Mouse (Mus musculus): ENCODE results near the gene Grin2d.
A peak's percentile ranks its signal among the peaks of the same experiment; 100 is the strongest.

The Grin2d gene

DNA sequence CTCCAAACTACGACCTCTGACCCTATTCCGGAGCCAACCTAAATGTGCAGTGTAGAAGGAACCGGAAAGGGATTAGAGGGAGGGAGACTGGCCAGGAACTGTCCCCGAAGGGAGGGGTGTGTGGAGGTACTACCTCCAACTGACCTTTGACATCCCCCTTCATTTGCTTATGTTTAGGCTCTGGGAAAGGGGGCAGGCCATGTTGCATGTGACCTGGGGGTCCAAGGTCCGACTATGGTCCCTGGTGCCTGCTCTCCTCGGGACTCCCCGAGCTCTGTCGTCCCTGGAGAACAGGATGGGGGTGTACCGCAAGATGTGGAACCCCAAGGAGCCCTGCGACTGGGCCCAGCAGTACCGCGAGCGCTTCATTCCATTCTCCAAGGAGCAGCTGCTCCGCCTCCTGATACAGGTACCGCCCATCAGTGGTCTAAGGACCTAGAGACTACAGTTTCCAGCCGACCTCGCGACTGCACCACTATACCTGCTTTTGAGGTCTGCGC lies 19.1 kb upstream of the Grin2d start:
- peak in 1 of 2 experiments; percentile 55 for DNase-seq

DNA sequence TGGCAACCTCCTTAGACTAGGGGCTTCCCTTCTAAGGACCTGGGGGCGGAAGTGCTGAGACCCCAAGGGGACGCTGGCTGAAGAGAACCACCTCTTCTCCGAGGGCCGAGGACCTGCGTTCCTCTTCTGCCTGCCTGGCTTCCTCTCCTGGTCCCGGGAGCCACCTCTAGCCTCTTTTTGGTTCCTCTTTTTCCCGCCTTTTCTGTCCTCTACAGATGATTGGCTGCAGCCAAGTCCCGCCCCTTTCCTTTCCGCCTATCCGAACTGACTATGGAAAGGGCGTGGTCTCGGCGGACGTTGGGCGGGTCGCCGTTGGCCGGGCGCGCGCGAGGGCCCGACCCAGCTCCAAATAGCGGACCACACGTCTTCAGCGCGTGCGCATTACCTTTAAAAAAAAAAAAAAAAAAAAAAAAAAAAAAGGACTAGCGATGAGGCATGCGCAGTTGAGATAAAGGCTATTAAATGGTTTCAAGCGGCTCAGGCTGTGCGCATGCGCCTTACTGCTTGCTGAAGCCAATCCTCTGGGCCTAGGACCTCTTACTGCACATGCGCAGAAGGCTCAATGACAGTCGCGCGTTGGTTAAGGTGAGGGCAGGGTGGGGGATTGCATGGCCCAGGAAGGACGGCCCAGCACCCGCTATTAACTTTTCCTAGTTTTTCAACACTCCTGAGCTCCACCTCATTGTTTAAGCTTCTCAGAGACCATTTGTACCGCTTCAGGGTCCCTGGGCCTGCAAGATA lies 18.5 kb upstream of the Grin2d start, which contains the start of the genes Syngr4 and Tmem143:
Gene Syngr4 (minus strand): TSS at position 198 of the 741 bp plus-strand sequence.
Gene Tmem143 (plus strand): TSS at position 425 of the 741 bp plus-strand sequence.
- peak; percentile 96 for DNase-seq

DNA sequence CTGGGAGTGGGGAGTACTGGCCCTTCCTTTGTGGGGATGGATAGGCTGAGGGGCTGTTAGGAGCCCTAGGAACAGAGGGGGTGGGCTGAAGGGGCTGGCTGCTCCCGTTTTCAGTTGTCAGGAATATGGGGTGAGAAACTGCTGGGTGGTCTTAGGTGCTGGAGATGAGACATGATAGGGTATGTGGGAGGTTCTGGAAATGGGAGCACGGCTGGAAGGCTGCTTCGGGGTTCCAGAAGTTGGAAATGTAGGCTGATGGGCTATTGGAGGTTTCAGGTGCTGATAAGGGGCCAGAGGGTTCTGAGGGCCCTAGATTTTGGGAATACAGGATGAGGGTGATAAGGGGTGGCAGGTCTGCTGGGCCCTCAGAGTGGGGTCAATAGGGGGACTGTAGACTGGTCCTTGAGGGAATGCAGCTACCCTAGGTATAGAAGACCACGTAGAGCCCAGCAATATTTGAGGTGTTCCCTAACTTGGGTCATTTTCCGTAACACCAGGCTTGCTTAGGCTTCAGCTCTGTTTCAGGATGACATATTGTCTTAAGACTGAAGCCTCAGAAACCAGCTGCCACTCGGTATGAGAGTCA lies 17.8 kb upstream of the Grin2d start:
- no peak for DNase-seq

DNA sequence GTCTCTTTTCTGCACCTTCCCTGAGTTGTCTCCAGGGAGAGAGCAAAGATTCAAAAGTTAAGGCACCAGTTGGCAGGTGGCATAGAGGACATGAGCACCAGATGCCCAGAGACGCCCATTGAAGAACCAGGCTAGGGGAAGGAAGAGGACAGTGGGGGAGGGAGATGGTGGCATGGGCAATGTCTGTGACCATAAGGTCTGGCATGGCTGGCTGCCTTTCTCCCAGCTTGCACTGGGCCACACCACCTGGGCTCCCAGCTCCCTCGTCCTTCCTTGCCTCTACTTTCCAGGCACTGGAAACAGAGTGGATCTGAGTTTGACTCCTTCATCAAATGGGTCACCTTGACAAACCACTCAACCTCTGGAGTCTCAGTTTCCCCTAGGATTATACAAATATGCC lies 14.5 kb upstream of the Grin2d start:
- DNase-seq = no peak

DNA sequence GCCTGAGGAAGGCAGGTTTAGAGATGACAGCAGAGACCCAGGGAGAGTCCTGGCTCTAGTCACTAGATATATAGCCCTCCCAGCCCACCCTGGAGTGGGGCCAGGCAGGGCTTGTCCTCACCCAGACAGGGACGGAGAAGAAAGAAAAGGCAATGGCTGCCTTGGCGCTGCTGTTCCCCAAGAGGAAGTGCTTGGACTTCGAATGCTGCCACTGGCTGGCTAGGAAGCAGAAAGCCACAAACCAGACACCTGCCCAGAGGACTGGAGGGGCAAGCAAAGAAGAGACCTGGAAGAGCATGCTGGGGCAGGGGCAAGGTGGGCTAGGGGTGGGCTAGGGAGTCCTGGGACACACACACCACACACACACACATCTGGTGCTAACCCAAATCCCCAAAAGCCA lies 9.1 kb upstream of the Grin2d start:
- DNase-seq = no peak

DNA sequence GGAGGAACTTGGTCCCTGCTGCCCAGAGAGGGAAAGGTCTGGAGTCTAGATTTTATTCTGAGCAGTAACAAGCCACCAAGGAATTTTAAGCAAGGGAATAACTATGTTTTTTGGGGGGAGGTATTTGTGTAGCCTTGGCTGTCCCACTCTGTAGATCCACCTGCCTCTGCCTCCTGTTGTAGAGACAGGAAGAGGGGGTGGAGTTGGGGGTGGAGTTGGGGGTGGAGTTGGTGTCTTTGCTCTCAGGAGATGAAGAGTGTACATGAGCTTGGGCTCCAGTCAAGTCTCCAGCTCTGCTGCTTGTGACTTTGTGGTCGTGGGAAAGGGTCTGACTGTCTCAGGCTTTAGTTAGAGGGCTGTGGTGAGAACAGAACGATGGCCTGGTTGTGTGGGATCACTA lies 2.8 kb upstream of the Grin2d start:
- DNase-seq = no peak

DNA sequence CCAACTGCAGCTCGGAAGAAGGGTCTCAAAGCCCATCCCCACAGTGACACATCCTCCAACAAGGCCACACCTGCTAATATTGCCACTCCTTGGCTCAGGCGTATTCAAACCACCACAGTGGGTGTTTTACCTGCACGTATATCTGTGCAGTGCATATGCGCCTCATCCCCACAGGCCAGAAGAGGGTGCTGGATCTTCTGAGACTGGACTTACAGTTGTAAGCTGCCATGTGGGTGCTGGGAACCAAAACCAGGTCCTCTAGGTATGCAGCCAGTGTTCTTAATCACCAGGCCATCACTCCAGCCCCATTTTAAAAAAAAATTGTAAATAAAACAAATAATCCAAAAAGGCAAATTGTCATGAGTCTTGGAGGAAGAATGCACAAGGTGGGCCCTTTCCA lies 2.4 kb upstream of the Grin2d start:
- no peak for DNase-seq

DNA sequence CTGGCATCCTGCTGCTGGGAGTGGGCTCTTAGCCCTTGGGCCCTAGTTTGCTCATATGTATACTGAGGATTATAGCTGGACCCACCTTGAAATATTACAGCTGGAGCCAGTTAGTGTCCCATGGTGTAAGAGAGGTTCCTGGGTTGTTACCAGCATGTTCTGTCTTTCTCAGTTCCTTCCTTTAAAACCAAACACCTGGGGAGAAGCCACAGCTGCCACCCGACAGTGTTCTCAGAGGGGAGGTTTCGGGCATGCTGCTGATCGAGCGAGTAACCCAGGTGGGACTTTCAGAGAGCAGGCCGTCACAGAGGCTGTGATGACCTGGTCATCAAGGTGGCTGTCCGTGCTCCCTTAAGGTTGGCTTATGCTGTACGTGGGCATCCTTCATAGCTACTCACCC lies 1.3 kb downstream of the Grin2d start:
- no peak for DNase-seq

DNA sequence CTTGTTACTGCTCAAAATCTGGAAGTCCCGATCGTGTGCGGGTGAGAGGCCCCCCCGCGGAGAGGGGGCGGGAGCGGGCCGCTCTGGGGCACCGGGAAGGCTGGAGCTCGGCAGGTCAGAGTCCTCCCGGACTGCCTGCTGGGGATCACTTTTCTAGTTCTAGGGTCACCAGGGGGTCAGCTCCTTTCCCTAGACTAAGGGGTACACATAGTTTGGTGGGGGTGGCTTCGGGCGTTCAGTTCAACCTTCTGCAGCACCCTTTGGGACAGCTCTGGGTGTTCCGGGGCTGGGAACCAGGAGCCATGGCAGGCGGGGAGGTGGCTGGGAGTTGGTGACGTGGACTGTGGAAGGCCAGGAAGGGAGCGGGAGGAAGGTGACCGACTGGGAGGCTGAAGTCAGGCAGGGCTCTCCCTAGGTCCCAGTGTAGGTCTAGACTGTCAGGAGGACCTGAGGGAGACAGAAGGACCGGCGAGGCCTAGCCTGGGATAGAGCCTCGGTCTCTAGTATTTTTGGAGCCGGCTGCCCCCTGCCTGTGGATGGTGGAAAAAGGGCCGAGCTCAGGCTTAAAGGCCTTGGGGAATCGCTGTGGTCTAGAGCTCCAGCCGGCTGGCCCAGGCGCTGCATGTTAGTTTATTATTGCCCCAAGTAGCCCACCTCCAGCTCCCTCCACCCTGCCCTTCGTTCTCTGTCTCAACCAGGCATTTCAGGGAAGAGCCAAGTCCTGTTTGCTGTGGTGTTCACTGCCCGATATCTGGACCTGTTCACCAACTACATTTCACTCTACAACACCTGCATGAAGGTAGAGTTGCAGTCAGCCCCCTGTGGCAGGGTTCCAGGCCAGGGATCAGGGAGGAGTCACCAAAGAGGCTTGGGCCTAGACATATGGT lies 4.9 kb downstream of the Grin2d start:
- DNase-seq = peak; percentile 76

DNA sequence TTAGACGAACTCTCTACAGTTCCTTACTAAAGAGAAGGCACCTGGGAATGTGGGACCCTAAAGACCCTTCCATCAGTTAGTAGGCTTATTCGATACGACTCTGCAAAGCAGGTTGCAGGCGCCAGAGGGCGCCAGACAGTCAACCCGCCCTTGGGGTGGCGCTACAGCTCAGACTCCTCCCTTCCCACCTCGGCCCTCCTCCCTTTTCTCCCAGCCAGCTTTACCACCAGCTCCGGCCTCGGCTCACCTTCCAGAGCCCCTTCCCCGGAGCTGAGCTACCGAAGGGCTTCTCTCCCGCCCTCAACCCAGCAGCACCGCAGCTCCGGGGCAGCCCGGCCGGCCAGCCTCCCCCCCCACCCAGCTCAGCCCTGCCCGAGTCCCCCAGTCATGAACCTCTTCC lies 5.6 kb downstream of the Grin2d start, which contains the start of gene Kdelr1:
Gene Kdelr1 (plus strand): TSS at position 149 of the 400 bp plus-strand sequence.
- peak; percentile 92 to 93 for DNase-seq

DNA sequence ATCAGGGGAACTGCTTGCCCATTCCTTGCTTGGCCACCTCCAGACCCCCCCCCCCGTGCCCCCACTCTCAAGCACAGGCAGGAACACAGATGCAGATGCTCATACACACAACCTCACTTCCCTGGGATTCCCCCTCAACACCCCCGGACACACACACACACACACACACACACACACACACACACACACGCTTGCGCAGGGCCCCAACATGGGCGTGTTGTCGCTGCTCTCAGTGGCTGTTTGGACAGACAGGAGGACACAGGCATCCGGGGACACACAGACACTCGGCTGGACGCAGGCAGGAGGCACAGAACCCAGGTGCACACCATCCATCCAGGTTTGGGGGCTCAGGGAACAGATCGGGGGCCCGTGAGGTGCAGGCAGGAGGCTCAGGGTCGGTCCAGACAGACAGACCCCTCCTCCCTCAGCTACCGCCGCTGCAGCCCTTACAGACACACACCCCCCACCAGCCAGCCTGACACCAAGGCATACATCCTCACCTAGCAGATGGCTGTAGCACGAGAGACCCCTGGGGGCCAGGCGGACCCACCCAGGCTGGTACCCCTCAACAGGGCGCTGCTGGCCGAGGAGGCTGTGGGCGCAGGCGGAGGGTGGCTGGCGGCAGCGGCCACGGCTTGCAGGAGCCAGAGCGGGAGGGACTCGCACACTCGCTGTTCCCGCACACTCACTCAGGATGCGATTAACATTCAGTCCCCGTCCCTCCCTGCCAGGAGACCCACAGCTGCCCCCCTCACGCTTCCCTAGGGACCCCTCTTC lies 7.7 kb downstream of the Grin2d start:
- DNase-seq = peak; percentile 47 to 52

DNA sequence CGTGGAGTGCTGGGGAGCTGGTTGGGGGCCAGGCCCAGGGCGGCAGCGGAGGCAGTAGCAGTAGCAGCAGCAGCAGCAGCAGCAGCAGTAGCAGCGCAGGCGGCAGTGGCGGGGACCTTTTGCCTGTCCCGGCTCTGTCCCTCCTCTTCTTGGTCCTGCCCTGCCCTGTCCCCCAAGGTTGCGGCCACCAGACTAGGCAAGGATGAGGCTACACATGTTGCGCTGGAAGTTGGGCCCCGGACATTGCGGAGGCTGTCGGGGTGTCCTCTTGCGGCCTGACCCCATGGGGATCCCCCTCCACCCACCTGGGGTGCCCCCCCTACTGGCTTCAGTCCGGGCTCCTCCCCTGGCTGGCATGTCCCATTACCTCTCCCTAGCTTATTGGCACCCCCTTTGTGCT lies 8.4 kb downstream of the Grin2d start:
- peak; percentile 41 to 47 for DNase-seq

DNA sequence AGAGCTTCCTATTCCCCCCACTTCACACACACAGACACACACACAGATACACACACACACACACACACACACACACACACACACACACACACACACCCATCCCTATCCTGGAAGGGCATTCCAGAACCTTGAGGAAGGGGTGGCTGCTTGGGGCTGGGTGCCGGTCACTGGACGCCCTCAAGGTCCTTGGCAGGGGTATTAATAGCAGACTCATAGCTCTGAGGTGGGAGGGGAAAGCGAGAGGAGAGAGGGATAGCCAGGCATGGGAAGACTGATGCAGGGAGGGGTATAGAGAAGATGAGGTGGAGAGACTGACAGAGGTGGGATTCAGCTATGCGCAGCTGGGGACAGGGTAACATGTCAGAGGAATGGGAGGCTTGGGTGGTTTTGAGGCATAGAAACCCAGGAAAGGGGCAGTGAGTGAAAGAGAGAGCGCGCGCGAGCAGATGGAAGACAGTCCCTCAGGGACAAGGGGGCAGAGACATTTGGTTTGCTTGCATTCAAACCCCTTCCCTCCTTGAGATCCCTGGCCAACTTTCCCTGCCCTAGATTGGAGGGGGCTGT lies 9.0 kb downstream of the Grin2d start:
- no peak for DNase-seq

DNA sequence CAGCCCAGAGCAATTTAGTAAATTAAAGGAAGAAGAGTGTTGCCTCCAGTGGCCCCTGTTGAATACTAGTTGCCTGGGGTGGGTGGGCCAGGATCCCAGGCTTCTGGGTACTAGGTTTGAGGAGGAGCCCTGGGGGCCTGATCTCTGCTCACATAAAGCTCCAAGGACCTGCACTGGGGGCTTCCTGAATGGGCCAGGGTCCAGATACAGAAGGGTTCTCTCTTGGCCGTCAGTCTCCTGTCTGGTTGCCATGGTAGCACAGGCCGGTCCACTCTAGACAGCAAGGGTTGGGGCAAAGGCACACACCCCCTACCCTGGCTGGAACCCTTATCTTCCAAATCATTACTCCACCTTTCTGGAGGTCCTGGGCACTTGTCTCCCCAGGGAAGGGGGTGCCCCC lies 10.3 kb downstream of the Grin2d start:
- no peak for DNase-seq

DNA sequence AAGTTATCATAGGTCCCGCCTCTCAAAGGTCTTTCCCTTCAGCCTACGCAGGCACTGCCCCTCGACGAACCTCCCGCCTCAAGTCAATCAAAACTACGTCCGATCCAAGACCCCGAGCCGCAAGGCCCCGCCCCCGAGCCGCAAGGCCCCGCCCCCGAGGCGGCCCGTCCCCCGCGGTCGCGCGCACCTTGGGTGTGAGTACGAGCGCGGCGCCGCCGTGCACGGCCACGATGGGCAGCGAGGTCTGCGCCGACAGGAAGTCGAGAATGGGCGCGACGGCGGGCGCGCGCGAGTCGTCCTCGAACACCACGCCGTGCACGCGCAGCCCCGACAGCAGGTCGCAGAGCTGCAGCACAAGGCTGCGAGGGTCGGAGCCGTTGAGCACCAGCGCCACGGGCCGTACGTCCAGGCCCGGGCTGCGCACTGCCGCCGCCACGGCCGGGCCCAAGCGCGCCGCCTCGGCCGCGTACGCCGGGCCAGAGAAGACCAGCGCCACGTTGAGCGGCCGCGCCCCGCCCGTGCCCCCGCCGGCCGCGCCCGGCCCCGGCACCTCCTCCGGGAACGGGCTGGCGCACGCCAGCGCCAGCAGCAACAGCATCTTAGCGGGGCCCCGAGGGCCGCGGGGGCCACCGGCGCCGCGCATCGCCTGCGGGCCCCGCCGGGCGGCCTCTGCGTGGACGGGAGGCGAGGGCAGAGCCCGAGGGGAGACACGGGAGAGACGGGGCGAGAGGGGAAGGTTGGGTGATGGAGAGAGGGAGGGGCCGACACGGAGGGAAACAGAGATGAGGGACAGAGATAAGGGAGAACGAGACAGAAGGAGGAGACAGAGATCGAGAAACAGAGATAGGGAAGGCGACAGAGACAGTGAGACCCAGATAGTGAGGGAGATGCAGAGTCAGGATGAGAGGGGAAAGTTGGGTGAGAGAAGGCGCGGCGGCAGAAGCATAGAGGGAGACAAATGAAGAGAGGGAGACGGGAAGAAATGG lies 12.0 kb downstream of the Grin2d start:
- DNase-seq = peak; percentile 97 to 98

DNA sequence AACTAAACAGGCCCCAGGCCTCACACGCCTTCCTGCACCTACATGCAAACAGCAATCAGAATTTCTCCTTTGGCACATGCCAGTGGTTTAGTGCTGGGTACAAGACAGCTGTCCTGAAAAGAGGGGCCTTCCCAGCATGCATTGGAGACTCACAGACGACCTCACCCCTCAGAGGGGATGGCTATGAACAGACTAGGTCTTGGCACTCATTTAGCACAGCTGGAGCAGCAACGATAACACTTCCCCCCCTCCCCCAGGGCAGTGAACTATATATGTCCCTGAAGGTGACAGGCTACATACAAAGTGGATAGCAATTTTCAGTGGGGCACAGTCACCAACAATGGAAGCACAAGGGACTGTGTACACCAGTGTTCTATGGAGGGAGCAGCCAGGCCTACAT lies 13.7 kb downstream of the Grin2d start:
- no peak for DNase-seq

DNA sequence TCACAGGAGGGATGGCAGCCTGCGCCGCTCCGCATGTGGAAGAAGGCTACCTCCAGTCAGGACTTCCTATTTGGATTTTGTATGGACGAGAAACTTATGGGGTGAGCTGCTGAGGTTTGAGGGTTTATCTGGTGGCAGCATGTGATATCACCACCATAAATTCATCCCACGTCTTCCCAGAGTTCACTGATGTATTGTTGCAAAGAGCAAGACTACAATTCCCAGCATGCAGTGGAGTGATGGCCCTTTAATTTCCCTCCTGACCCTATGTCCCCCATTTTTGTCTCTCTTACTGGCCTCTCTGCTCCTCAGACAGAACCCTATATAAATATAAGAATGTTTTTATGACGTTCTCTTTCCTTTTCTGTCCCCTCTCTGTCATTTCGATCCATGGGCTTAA lies 15.4 kb downstream of the Grin2d start:
- DNase-seq = no peak

DNA sequence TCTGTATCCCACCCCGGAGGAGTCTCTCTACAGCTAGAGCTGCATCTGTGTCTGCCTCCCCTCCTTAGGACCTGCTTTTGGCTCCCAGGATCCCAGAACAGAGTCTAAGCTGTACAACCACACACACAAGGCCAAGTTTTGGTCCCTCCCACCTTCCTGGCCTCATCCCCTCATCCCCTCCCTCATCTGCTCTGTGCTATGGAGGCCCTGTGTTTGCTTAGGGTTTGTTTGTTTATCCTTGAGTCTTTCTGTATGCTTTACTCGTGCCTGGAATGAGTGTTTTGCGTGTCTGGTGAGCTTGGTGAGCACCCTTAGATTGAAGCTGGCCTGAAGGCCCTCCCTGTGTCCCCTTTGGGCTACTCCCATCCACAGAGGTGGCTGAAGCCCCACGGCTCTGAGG lies 19.2 kb downstream of the Grin2d start:
- DNase-seq = no peak

DNA sequence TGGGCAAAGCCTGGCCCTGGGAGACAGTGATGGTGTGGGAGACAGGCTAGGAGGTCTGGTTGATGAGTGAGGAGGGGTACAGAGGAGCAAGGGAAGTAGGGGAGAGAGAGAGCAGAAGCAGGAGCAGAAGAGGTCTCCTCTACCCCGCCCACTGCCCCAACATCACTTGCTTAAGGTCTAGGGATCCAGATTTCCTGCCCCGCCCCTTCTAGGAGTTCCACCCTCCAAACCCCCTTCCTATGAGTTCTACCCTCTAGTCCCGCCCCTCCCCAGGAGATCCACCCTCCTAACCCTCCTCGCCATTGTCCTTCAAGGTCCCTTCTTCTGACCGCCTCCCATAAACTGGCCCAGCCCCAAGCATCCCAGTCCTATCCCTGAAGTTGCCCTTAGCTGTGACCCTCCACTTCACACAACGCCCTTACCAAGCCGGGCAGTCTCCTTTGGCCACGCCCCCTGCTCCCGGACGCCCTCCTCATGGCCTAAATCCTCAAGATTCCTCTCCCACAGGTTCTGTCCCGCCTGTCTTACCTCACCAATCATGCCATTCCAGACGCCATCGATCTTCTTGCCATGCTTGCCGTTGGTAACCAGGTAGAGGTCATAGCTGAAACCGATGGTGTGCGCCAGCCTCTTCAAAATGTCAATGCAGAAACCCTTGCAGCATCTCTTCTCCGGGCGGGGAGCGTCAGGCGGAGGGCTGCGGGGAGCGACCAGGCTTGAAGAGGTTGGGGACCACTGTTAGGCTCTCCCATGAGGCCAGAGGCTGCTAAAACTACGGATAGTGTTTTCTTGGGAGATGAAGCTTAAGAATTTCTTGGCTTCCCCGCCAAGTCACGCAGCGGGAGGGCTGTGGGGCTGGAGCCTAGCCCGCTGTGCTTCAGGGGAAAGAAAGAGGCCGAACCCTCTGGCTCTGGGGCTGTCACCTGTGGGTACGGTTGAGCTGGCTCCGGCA lies 21.0 kb downstream of the Grin2d start:
- no peak for DNase-seq

DNA sequence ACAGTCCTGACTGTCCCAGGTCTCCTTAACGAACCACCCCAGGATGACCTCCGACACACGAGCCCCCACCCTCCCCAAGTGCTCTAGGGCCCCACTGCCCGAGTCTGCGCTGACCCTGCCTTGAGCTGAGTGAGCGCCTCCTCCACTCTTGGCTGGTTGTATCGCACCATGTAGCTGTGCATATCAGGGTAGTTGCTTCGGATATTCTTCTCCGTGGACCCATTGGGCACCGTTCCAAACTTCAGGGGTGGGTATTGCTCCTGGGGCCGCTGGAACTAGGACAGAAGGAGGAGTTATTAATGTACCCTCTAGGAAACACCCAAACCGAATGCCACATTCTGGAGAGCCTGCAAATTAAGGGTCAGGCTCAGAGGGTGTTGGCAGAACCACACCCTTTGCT lies 25.1 kb downstream of the Grin2d start:
- DNase-seq = no peak
